Mouse (Mus musculus): ENCODE measurements around the gene 4930579F01Rik.

- TF ChIP-seq CTCF (IDR thresholded peaks at IDR 0.05; ENCODE audit: low read depth) (no peak), EP300 (IDR thresholded peaks at IDR 0.05; ENCODE audit: low read depth) (no peak)
Observed at GRCm38 (mm10) chr3:138185995-138186930, 7.4 kb downstream of the 4930579F01Rik start.
